Mouse (Mus musculus) lung, embryonic 15.5 days (tissue): ENCODE data around the gene Alox5ap. TPM values are rescaled to one million over a fixed set of nuclear protein-coding genes. Genes with fewer than 3 reads are reported as not detected.

Experiments
- ATAC-seq: fragments of 200-750 bp; cut with Nextera tagmentation; 2 replicates; pipeline ENCODE4 v1.8.0; 2017; ENCODE audit warnings: moderate number of reproducible peaks, borderline replicate concordance; ENCODE audit not compliant: low FRiP score, low TSS enrichment; ENCODE audit errors: extremely low read depth
- H3K27ac ChIP-seq: fragments of 300-500 bp; sonication (generic); 2 replicates; pipeline ENCODE4 v1.5.1; 2015; ENCODE audit warnings: moderate library complexity, mild to moderate bottlenecking, inconsistent platforms
- H3K27me3 ChIP-seq: fragments of 300-500 bp; sonication (generic); 2 replicates; pipeline ENCODE4 v1.6.1; 2015; ENCODE audit warnings: inconsistent platforms
- H3K36me3 ChIP-seq: fragments of 300-500 bp; sonication (generic); 2 replicates; pipeline ENCODE4 v1.6.1; 2015; ENCODE audit warnings: inconsistent platforms
- H3K4me1 ChIP-seq: fragments of 300-500 bp; sonication (generic); 2 replicates; pipeline ENCODE4 v1.6.1; 2015; ENCODE audit warnings: inconsistent platforms
- H3K4me2 ChIP-seq: fragments of 300-500 bp; sonication (generic); 2 replicates; pipeline ENCODE4 v1.6.1; 2015; ENCODE audit warnings: inconsistent platforms, mild to moderate bottlenecking, moderate library complexity
- H3K4me3 ChIP-seq: fragments of 300-500 bp; sonication (generic); 2 replicates; pipeline ENCODE4 v1.5.1; 2015; ENCODE audit warnings: mild to moderate bottlenecking, inconsistent platforms
- H3K9ac ChIP-seq: fragments of 300-500 bp; sonication (generic); 2 replicates; pipeline ENCODE4 v1.6.1; 2015; ENCODE audit warnings: inconsistent platforms
- H3K9me3 ChIP-seq: fragments of 300-500 bp; sonication (generic); 2 replicates; pipeline ENCODE4 v1.6.1; 2016; ENCODE audit warnings: inconsistent platforms
- WGBS: fragments of 180-500 bp; shearing (Covaris S2); methylation state at CpG from one replicate; pipeline ENCODE4 v1.1.7; 2015; 5-methylcytosine and 5-hydroxymethylcytosine counted together
- polyA plus RNA-seq: library from polyadenylated mRNA; unstranded; fragments of >200 nt; fragmentation: Nextera tagmentation; extraction: Ambion mirVana; gene quantifications from 2 replicates; pipeline ENCODE4 v1.2.1, GENCODE M21; 2015

Gene Alox5ap
- polyA plus RNA-seq, 1 experiment from 2014 or later = 22.4 TPM

- peaks cover 23% of the 10 kb centered on the region for H3K4me1 ChIP-seq
- no peak overlapping the region for H3K4me3 ChIP-seq
- H3K9ac ChIP-seq = no peak overlapping the region
- ATAC-seq = no peak
- no peak overlapping the region for H3K27ac ChIP-seq
- H3K36me3 ChIP-seq = no peaks in the 10 kb centered on the region
- no peaks in the 10 kb centered on the region for H3K27me3 ChIP-seq
- no peak overlapping the region for H3K4me2 ChIP-seq
- H3K9me3 ChIP-seq = no peaks in the 10 kb centered on the region
- WGBS = 48% methylated on average over 5 of the region's 5 CpGs
Observed at GRCm38 (mm10) chr5:149243053-149243452, 21.5 kb upstream of the Alox5ap start.

GRCm38 (mm10) chr5:149245391-149245964 is 19.1 kb upstream of the Alox5ap start:
- Histone ChIP-seq H3K4me2 (peak overlapping the region; percentile 65), H3K27ac (peak overlapping the region; percentile 38), H3K9ac (no peak overlapping the region), H3K27me3 (no peaks in the 10 kb centered on the region), H3K36me3 (no peaks in the 10 kb centered on the region), H3K4me3 (peak overlapping the region; percentile 25), H3K9me3 (no peaks in the 10 kb centered on the region), H3K4me1 (peaks cover 23% of the 10 kb centered on the region)
- ATAC-seq = peak; percentile 23; the same call in 1 of the 2 replicates
- WGBS = 21% methylated on average over 9 of the region's 9 CpGs

- WGBS = 3% methylated on average over 16 of the region's 16 CpGs
- Histone ChIP-seq H3K4me1 (peaks cover 23% of the 10 kb centered on the region), H3K9me3 (no peaks in the 10 kb centered on the region), H3K36me3 (no peaks in the 10 kb centered on the region), H3K4me3 (peak overlapping the region; percentile 25), H3K27me3 (no peaks in the 10 kb centered on the region), H3K4me2 (peak overlapping the region; percentile 65), H3K9ac (peak overlapping the region; percentile 27; the same call in 1 of the 2 replicates), H3K27ac (peak overlapping the region; percentile 38)
- peak; percentile 80 for ATAC-seq
Observed at GRCm38 (mm10) chr5:149245965-149246470, 18.5 kb upstream of the Alox5ap start.

GRCm38 (mm10) chr5:149247047-149247904 is 17.3 kb upstream of the Alox5ap start:
- no peak for ATAC-seq

GRCm38 (mm10) chr5:149252303-149252702 is 12.3 kb upstream of the Alox5ap start:
- 65% methylated on average over 3 of the region's 3 CpGs for WGBS
- peaks cover 4% of the 10 kb centered on the region for H3K4me1 ChIP-seq
- no peak for ATAC-seq

More at GRCm38 (mm10) chr5:149247047-149247904, 17.3 kb upstream of the Alox5ap start:
- Histone ChIP-seq H3K27ac (no peak overlapping the region), H3K9ac (no peak overlapping the region), H3K4me1 (peaks cover 23% of the 10 kb centered on the region), H3K36me3 (no peaks in the 10 kb centered on the region), H3K27me3 (no peaks in the 10 kb centered on the region), H3K9me3 (no peaks in the 10 kb centered on the region), H3K4me3 (no peak overlapping the region), H3K4me2 (peak overlapping the region; percentile 27)
- 13% methylated on average over 19 of the region's 20 CpGs for WGBS

GRCm38 (mm10) chr5:149253491-149253890 is 11.1 kb upstream of the Alox5ap start:
- Histone ChIP-seq H3K9ac (no peak overlapping the region), H3K27ac (no peak overlapping the region), H3K4me1 (no peaks in the 10 kb centered on the region), H3K36me3 (no peaks in the 10 kb centered on the region), H3K27me3 (no peaks in the 10 kb centered on the region), H3K9me3 (no peaks in the 10 kb centered on the region), H3K4me2 (no peak overlapping the region), H3K4me3 (no peak overlapping the region)
- 59% methylated on average over 2 of the region's 2 CpGs for WGBS
- ATAC-seq = no peak

More at GRCm38 (mm10) chr5:149252303-149252702, 12.3 kb upstream of the Alox5ap start:
- H3K4me3 ChIP-seq = no peak overlapping the region
- no peak overlapping the region for H3K9ac ChIP-seq
- no peak overlapping the region for H3K4me2 ChIP-seq
- no peaks in the 10 kb centered on the region for H3K36me3 ChIP-seq
- H3K9me3 ChIP-seq = no peaks in the 10 kb centered on the region
- H3K27ac ChIP-seq = no peak overlapping the region
- H3K27me3 ChIP-seq = no peaks in the 10 kb centered on the region

GRCm38 (mm10) chr5:149255522-149255921 is 9.0 kb upstream of the Alox5ap start:
- Histone ChIP-seq H3K4me2 (no peak overlapping the region), H3K27ac (no peak overlapping the region), H3K9me3 (no peaks in the 10 kb centered on the region), H3K36me3 (no peaks in the 10 kb centered on the region), H3K9ac (no peak overlapping the region), H3K4me1 (peaks cover 4% of the 10 kb centered on the region; the same call in 1 of the 2 replicates), H3K4me3 (no peak overlapping the region), H3K27me3 (no peaks in the 10 kb centered on the region)
- 91% methylated on average over 2 of the region's 2 CpGs for WGBS
- no peak for ATAC-seq

- Histone ChIP-seq H3K27ac (no peak overlapping the region), H3K9me3 (no peaks in the 10 kb centered on the region), H3K36me3 (no peaks in the 10 kb centered on the region), H3K4me1 (peaks cover 4% of the 10 kb centered on the region; the same call in 1 of the 2 replicates), H3K27me3 (no peaks in the 10 kb centered on the region), H3K4me2 (no peak overlapping the region), H3K9ac (no peak overlapping the region), H3K4me3 (no peak overlapping the region)
- no peak for ATAC-seq
- WGBS = 45% methylated on average over 14 of the region's 14 CpGs
Observed at GRCm38 (mm10) chr5:149257518-149258281, 6.9 kb upstream of the Alox5ap start.

GRCm38 (mm10) chr5:149259093-149259492 is 5.5 kb upstream of the Alox5ap start:
- Histone ChIP-seq H3K4me3 (no peak overlapping the region), H3K4me1 (peaks cover 4% of the 10 kb centered on the region; the same call in 1 of the 2 replicates), H3K27me3 (no peaks in the 10 kb centered on the region), H3K4me2 (0 out of 2 replicates have a peak overlapping the region, but pooled peaks have one; percentile 16), H3K36me3 (no peaks in the 10 kb centered on the region), H3K27ac (no peak overlapping the region), H3K9ac (no peak overlapping the region), H3K9me3 (no peaks in the 10 kb centered on the region)
- no peak for ATAC-seq
- 28% methylated on average over 16 of the region's 16 CpGs for WGBS

- H3K4me1 ChIP-seq = peaks cover 4% of the 10 kb centered on the region; the same call in 1 of the 2 replicates
- H3K9ac ChIP-seq = no peak overlapping the region
- no peak overlapping the region for H3K27ac ChIP-seq
- H3K36me3 ChIP-seq = no peaks in the 10 kb centered on the region
- no peak for ATAC-seq
- H3K27me3 ChIP-seq = no peaks in the 10 kb centered on the region
- no peak overlapping the region for H3K4me3 ChIP-seq
- H3K4me2 ChIP-seq = no peak overlapping the region
- 68% methylated on average over 7 of the region's 7 CpGs for WGBS
- H3K9me3 ChIP-seq = no peaks in the 10 kb centered on the region
Observed at GRCm38 (mm10) chr5:149261449-149261848, 3.1 kb upstream of the Alox5ap start.

- H3K36me3 ChIP-seq = no peaks in the 10 kb centered on the region
- no peaks in the 10 kb centered on the region for H3K9me3 ChIP-seq
- WGBS = 60% methylated on average over 6 of the region's 6 CpGs
Observed at GRCm38 (mm10) chr5:149261866-149262265, 2.7 kb upstream of the Alox5ap start.

More at GRCm38 (mm10) chr5:149261866-149262265, 2.7 kb upstream of the Alox5ap start:
- peaks cover 4% of the 10 kb centered on the region; the same call in 1 of the 2 replicates for H3K4me1 ChIP-seq
- no peak overlapping the region for H3K27ac ChIP-seq
- no peak overlapping the region for H3K9ac ChIP-seq
- ATAC-seq = no peak
- H3K4me3 ChIP-seq = no peak overlapping the region
- H3K4me2 ChIP-seq = no peak overlapping the region
- H3K27me3 ChIP-seq = no peaks in the 10 kb centered on the region
